Mouse (Mus musculus) ES-E14 (cell line): ENCODE results near the gene Pla2g4a.

Source experiments
- MAFK ChIP-seq: IDR thresholded peaks from 2 replicates; pipeline ENCODE4 v1.6.1; 2014; ENCODE audit warnings: mild to moderate bottlenecking, low read depth, low read length, inconsistent platforms; ENCODE audit not compliant: insufficient read depth
- ZC3H11A ChIP-seq: IDR thresholded peaks from 2 replicates; pipeline ENCODE4 v1.6.1; 2012; ENCODE audit warnings: low read depth, mild to moderate bottlenecking, inconsistent platforms, low read length, borderline replicate concordance

GRCm38 (mm10) chr1:149950254-149950653, 10.8 kb downstream of the Pla2g4a start:
- TF ChIP-seq MAFK (no peak), ZC3H11A (no peak)
